Mouse (Mus musculus): Measurements from ENCODE around the gene Supt3. TPM values are rescaled to one million over a fixed set of nuclear protein-coding genes. Genes with fewer than 3 reads are reported as not detected.

Gene Supt3
- total RNA-seq, 2 experiments from 2014 or later = 15.2 to 15.4 TPM

- intact Hi-C loops (cut with DNase I) = no loop called here
- no peak for DNase-seq
Observed at GRCm38 (mm10) chr17:45115386-45115785, 338.4 kb downstream of the Supt3 start.

DNA sequence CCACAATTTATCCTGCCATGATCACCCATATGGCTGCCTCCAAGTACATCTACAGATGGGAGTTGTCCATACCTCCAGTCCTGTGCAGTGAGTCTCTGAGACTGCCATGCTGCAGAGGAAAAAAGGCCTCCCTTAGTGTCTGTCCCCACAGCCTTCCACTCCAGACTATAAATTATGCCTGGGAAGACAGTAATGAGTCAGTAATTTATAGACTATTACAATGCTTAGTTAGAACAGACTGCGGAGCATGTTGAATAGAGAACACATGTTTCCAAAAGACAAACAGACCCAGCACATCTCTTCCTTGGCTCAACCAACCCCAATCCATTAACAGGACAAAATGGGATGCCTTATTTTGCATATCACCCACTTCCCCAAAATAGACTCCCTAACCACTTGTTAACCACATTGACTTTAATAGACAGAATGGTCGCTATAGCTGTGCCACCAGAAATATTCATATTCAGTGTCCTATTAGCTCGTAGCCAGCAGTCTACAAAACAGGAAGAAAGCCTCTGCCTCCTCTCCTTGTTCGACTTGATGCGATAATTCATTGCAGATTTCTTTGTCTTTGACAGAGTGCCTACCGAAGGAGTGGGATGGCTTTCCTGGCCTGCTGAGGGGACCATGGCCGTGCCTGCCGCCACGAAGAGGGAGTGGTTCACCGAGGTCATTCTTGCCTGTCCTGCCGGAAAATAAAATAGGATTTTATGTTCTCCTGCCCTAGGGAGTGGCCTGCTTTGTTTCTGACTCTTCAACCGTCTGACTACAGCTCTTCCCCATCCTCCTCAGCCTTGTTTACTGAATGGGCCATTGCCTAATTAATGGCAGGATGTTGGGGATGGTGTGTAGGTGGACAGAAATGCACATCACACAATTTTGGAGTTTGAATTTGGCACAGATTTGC, 341.9 kb downstream of the Supt3 start:
- intact Hi-C loops (cut with DNase I) = no loop called here
- no peak for DNase-seq

DNA sequence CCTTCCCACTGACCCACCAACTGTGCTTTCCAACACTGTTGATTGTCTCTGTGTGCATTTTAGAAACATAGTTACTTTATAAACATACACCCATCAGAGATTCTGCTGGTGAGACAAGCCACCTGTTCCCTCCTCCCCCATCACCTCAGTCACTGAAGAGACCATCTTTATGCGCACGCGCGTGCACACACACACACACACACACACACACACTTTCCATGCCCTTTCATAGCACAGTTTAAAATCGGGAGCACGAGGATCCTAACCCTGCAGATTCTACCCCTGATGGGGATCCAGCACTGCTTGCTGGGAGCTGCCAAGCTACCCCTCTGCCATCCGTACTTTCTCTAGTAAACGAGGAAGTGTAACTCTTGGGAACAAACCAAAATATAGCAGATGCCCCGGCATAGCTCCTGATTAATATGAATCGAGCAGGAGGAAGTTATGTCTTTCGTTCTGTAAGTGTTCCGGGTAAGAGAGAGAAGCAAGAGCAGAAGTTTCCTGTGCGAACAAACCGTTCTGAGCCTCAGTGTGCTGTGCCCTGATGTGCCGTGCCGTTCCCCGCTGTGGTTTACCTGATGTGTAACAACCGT, 342.8 kb downstream of the Supt3 start:
- DNase-seq = no peak
- intact Hi-C loops (cut with DNase I) = no loop called here

- DNase-seq = no peak
- intact Hi-C loops (cut with DNase I) = no loop called here
Observed at GRCm38 (mm10) chr17:45123856-45124255, 346.9 kb downstream of the Supt3 start.

DNA sequence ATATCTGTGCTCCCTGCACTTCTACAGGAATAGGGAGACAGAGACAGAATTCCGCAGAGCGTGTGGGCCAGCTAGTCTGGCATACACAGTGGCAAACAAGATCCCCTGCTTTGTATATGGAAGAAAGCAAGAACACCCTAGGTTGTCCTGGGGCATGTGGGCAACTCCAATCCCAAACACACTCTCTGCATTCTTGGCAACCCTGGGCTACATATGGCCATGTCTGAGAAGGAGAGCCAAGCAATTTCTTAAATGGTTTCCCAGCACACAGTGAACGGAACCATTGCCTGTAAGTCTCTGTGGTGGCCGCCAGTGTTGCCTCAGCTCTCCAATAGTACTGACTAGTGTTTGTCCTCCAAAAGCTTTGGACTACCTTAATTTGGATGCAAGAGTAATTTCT, 351.7 kb downstream of the Supt3 start:
- no peak for DNase-seq
- intact Hi-C loops (cut with DNase I) = no loop called here

- intact Hi-C loops (cut with DNase I) = no loop called here
- DNase-seq = no peak
Observed at GRCm38 (mm10) chr17:45133501-45134400, 356.8 kb downstream of the Supt3 start.

DNA sequence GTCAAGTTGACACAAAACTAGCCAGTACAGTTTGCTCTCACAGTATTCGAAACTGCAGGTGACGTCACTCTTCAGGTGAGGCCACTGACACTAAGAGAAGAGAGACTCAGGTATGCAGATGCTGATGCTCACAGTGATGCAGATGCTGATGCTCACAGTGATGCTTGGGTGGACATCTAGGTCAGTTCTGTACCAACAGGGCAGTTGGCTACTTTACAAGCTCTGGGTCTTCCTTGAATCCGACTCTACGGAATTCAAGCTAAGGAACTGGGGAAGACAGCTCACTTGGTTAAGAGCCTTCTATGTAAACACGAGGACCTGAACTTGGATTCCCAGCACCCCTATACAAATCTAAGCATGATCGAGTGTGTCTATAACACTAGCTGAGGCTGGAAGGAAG, 359.5 kb downstream of the Supt3 start:
- intact Hi-C loops (cut with DNase I) = no loop called here

GRCm38 (mm10) chr17:45143043-45143442, 366.1 kb downstream of the Supt3 start:
- DNase-seq = no peak
- intact Hi-C loops (cut with DNase I) = no loop called here

More for the DNA sequence above, 359.5 kb downstream of the Supt3 start:
- DNase-seq = no peak

- intact Hi-C loops (cut with DNase I) = no loop called here
- no peak for DNase-seq
Observed at GRCm38 (mm10) chr17:45144656-45145055, 367.7 kb downstream of the Supt3 start.

GRCm38 (mm10) chr17:45151312-45151929, 374.5 kb downstream of the Supt3 start:
- no peak for DNase-seq
- intact Hi-C loops (cut with DNase I) = no loop called here

- no peak for DNase-seq
- intact Hi-C loops (cut with DNase I) = no loop called here
Observed at GRCm38 (mm10) chr17:45153721-45154120, 376.8 kb downstream of the Supt3 start.

DNA sequence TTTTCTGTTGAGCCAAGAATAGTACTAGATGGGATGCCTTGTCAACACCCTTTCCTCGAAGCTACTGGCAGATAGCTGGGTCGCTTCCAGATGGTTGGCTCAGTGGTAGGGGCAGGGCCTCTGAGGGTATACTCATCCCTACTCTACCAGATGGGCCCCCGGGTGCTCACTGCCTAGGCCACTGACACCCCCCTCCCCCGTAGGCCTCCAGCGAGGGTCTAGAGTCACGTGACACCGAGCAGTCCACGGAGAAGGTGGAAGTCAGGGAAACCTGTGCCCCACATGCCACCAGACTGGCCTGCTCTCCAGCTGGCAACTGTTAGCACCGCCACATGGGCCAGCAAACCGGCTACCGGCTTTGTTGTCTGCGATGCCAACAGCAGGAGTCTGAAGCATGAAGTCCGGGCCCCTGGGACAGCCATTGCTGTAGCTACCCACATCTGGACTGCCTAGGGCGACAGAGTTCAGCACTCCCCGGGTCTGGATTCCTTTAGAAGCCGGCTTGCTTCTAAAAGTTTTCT, 381.3 kb downstream of the Supt3 start:
- DNase-seq = peak; percentile 68 to 72
- intact Hi-C loops (cut with DNase I) = no loop called here

- intact Hi-C loops (cut with DNase I) = no loop called here
- no peak for DNase-seq
Observed at GRCm38 (mm10) chr17:45160651-45161050, 383.7 kb downstream of the Supt3 start.

GRCm38 (mm10) chr17:45165741-45166140, 388.8 kb downstream of the Supt3 start:
- intact Hi-C loops (cut with DNase I) = no loop called here
- DNase-seq = no peak

Other genes with a start within 250 kb of the Supt3 start
- gene Runx2, start 37.6 kb downstream of the Supt3 start, total RNA-seq (2021) = under 1 TPM; 0.24 to 0.32 TPM